Mouse (Mus musculus): ENCODE results near the gene Cd44. TPM values are rescaled to one million over a fixed set of nuclear protein-coding genes. Genes with fewer than 3 reads are reported as not detected.
A peak's percentile ranks its signal among the peaks of the same experiment; 100 is the strongest.

The Cd44 gene
- polyA plus RNA-seq, 1 experiment from 2014 or later, result 1.3 TPM

GRCm38 (mm10) chr2:102851936-102852477 is 49.5 kb downstream of the Cd44 start:
- H3K36me3 ChIP-seq (ENCODE audit: control insufficient read depth, insufficient read depth), result no peaks in the 10 kb centered on the region
- H3K27me3 ChIP-seq (replicated peaks; ENCODE audit: control insufficient read depth, insufficient read depth, low read length), result no peaks in the 10 kb centered on the region
- no peak overlapping the region for H3K9ac ChIP-seq (replicated peaks; ENCODE audit: low read depth, low read length)
- H3K4me3 ChIP-seq (replicated peaks; ENCODE audit: low read length), result no peak overlapping the region
- no peaks in the 10 kb centered on the region for H3K9me3 ChIP-seq (ENCODE audit: control insufficient read depth, low read length)
- H3K27ac ChIP-seq (ENCODE audit: low read length), result no peak overlapping the region
- H3K4me2 ChIP-seq (ENCODE audit: low read length), result no peak overlapping the region
- no peak for ATAC-seq
- 89% methylated on average over 4 of the region's 4 CpGs for WGBS
- no peaks in the 10 kb centered on the region for H3K4me1 ChIP-seq (replicated peaks; ENCODE audit: control insufficient read depth, insufficient read depth, low read length)

- Histone ChIP-seq H3K9ac (replicated peaks; ENCODE audit: low read depth, low read length) (no peak overlapping the region), H3K4me1 (replicated peaks; ENCODE audit: control insufficient read depth, insufficient read depth, low read length) (no peaks in the 10 kb centered on the region), H3K4me2 (ENCODE audit: low read length) (no peak overlapping the region), H3K27ac (ENCODE audit: low read length) (no peak overlapping the region), H3K27me3 (replicated peaks; ENCODE audit: control insufficient read depth, insufficient read depth, low read length) (no peaks in the 10 kb centered on the region), H3K36me3 (ENCODE audit: control insufficient read depth, insufficient read depth) (no peaks in the 10 kb centered on the region), H3K9me3 (ENCODE audit: control insufficient read depth, low read length) (no peaks in the 10 kb centered on the region), H3K4me3 (replicated peaks; ENCODE audit: low read length) (no peak overlapping the region)
- ATAC-seq, result no peak
These were observed 51.4 kb downstream of the Cd44 start for GRCm38 (mm10) chr2:102850026-102850425.

- Histone ChIP-seq H3K4me1 (replicated peaks; ENCODE audit: control insufficient read depth, insufficient read depth, low read length) (no peaks in the 10 kb centered on the region), H3K27me3 (replicated peaks; ENCODE audit: control insufficient read depth, insufficient read depth, low read length) (no peaks in the 10 kb centered on the region)
- WGBS, result 94% methylated on average over 5 of the region's 5 CpGs
These were observed 52.5 kb downstream of the Cd44 start for GRCm38 (mm10) chr2:102848811-102849433.

GRCm38 (mm10) chr2:102841231-102841630 is 60.2 kb downstream of the Cd44 start:
- H3K27ac ChIP-seq (ENCODE audit: low read length), result no peak overlapping the region
- no peaks in the 10 kb centered on the region for H3K4me1 ChIP-seq (replicated peaks; ENCODE audit: control insufficient read depth, insufficient read depth, low read length)
- H3K4me2 ChIP-seq (ENCODE audit: low read length), result no peak overlapping the region
- ATAC-seq, result no peak
- H3K4me3 ChIP-seq (replicated peaks; ENCODE audit: low read length), result no peak overlapping the region
- no peaks in the 10 kb centered on the region for H3K27me3 ChIP-seq (replicated peaks; ENCODE audit: control insufficient read depth, insufficient read depth, low read length)
- H3K36me3 ChIP-seq (ENCODE audit: control insufficient read depth, insufficient read depth), result no peaks in the 10 kb centered on the region
- no peaks in the 10 kb centered on the region for H3K9me3 ChIP-seq (ENCODE audit: control insufficient read depth, low read length)
- no peak overlapping the region for H3K9ac ChIP-seq (replicated peaks; ENCODE audit: low read depth, low read length)

More at GRCm38 (mm10) chr2:102848811-102849433, 52.5 kb downstream of the Cd44 start:
- Histone ChIP-seq H3K36me3 (ENCODE audit: control insufficient read depth, insufficient read depth) (no peaks in the 10 kb centered on the region), H3K4me2 (ENCODE audit: low read length) (no peak overlapping the region), H3K9me3 (ENCODE audit: control insufficient read depth, low read length) (no peaks in the 10 kb centered on the region), H3K27ac (ENCODE audit: low read length) (no peak overlapping the region), H3K4me3 (replicated peaks; ENCODE audit: low read length) (no peak overlapping the region), H3K9ac (replicated peaks; ENCODE audit: low read depth, low read length) (no peak overlapping the region)
- ATAC-seq, result no peak

GRCm38 (mm10) chr2:102838179-102838578 is 63.3 kb downstream of the Cd44 start:
- Histone ChIP-seq H3K4me3 (replicated peaks; ENCODE audit: low read length) (no peak overlapping the region), H3K9me3 (ENCODE audit: control insufficient read depth, low read length) (no peaks in the 10 kb centered on the region), H3K4me2 (ENCODE audit: low read length) (no peak overlapping the region), H3K27ac (ENCODE audit: low read length) (no peak overlapping the region), H3K4me1 (replicated peaks; ENCODE audit: control insufficient read depth, insufficient read depth, low read length) (no peaks in the 10 kb centered on the region), H3K36me3 (ENCODE audit: control insufficient read depth, insufficient read depth) (no peaks in the 10 kb centered on the region), H3K9ac (replicated peaks; ENCODE audit: low read depth, low read length) (no peak overlapping the region), H3K27me3 (replicated peaks; ENCODE audit: control insufficient read depth, insufficient read depth, low read length) (no peaks in the 10 kb centered on the region)
- ATAC-seq, result peak; percentile 33; the same call in 1 of the 2 replicates
- WGBS, result 73% methylated on average over 7 of the region's 7 CpGs

GRCm38 (mm10) chr2:102831547-102831946 is 69.9 kb downstream of the Cd44 start:
- Histone ChIP-seq H3K36me3 (ENCODE audit: control insufficient read depth, insufficient read depth) (no peaks in the 10 kb centered on the region), H3K27ac (ENCODE audit: low read length) (no peak overlapping the region), H3K4me2 (ENCODE audit: low read length) (no peak overlapping the region), H3K9me3 (ENCODE audit: control insufficient read depth, low read length) (no peaks in the 10 kb centered on the region), H3K9ac (replicated peaks; ENCODE audit: low read depth, low read length) (no peak overlapping the region), H3K27me3 (replicated peaks; ENCODE audit: control insufficient read depth, insufficient read depth, low read length) (no peaks in the 10 kb centered on the region), H3K4me1 (replicated peaks; ENCODE audit: control insufficient read depth, insufficient read depth, low read length) (no peaks in the 10 kb centered on the region), H3K4me3 (replicated peaks; ENCODE audit: low read length) (no peak overlapping the region)
- ATAC-seq, result no peak

- Histone ChIP-seq H3K9me3 (ENCODE audit: control insufficient read depth, low read length) (no peaks in the 10 kb centered on the region), H3K4me1 (replicated peaks; ENCODE audit: control insufficient read depth, insufficient read depth, low read length) (no peaks in the 10 kb centered on the region), H3K27ac (ENCODE audit: low read length) (no peak overlapping the region), H3K27me3 (replicated peaks; ENCODE audit: control insufficient read depth, insufficient read depth, low read length) (no peaks in the 10 kb centered on the region), H3K36me3 (ENCODE audit: control insufficient read depth, insufficient read depth) (no peaks in the 10 kb centered on the region), H3K4me3 (replicated peaks; ENCODE audit: low read length) (no peak overlapping the region), H3K4me2 (ENCODE audit: low read length) (no peak overlapping the region), H3K9ac (replicated peaks; ENCODE audit: low read depth, low read length) (no peak overlapping the region)
- WGBS, result 85% methylated on average over 3 of the region's 3 CpGs
- no peak for ATAC-seq
These were observed 72.3 kb downstream of the Cd44 start for GRCm38 (mm10) chr2:102829201-102829600.

GRCm38 (mm10) chr2:102828381-102828780 is 73.1 kb downstream of the Cd44 start:
- H3K27me3 ChIP-seq (replicated peaks; ENCODE audit: control insufficient read depth, insufficient read depth, low read length), result no peaks in the 10 kb centered on the region
- ATAC-seq, result no peak
- H3K27ac ChIP-seq (ENCODE audit: low read length), result no peak overlapping the region
- no peak overlapping the region for H3K4me2 ChIP-seq (ENCODE audit: low read length)
- H3K4me3 ChIP-seq (replicated peaks; ENCODE audit: low read length), result no peak overlapping the region
- WGBS, result 94% methylated on average over 7 of the region's 7 CpGs
- no peaks in the 10 kb centered on the region for H3K4me1 ChIP-seq (replicated peaks; ENCODE audit: control insufficient read depth, insufficient read depth, low read length)
- no peaks in the 10 kb centered on the region for H3K36me3 ChIP-seq (ENCODE audit: control insufficient read depth, insufficient read depth)
- H3K9me3 ChIP-seq (ENCODE audit: control insufficient read depth, low read length), result no peaks in the 10 kb centered on the region
- H3K9ac ChIP-seq (replicated peaks; ENCODE audit: low read depth, low read length), result no peak overlapping the region

- H3K9ac ChIP-seq (replicated peaks; ENCODE audit: low read depth, low read length), result no peak overlapping the region
- no peaks in the 10 kb centered on the region for H3K36me3 ChIP-seq (ENCODE audit: control insufficient read depth, insufficient read depth)
- no peaks in the 10 kb centered on the region for H3K27me3 ChIP-seq (replicated peaks; ENCODE audit: control insufficient read depth, insufficient read depth, low read length)
- H3K4me3 ChIP-seq (replicated peaks; ENCODE audit: low read length), result no peak overlapping the region
- no peak overlapping the region for H3K27ac ChIP-seq (ENCODE audit: low read length)
- 74% methylated on average over 1 of the region's 1 CpGs for WGBS
- ATAC-seq, result no peak
- no peaks in the 10 kb centered on the region for H3K4me1 ChIP-seq (replicated peaks; ENCODE audit: control insufficient read depth, insufficient read depth, low read length)
- H3K9me3 ChIP-seq (ENCODE audit: control insufficient read depth, low read length), result no peaks in the 10 kb centered on the region
- no peak overlapping the region for H3K4me2 ChIP-seq (ENCODE audit: low read length)
These were observed 73.6 kb downstream of the Cd44 start for GRCm38 (mm10) chr2:102827841-102828240.
